Mouse (Mus musculus) hindbrain, postnatal 0 days (tissue): ENCODE results near the gene Cdkn1c. TPM values are rescaled to one million over a fixed set of nuclear protein-coding genes. Genes with fewer than 3 reads are reported as not detected.

Experiments used
- ATAC-seq: fragments of 200-750 bp; cut with Nextera tagmentation; 2 replicates; pipeline ENCODE4 v1.8.0; 2017; ENCODE audit warnings: mild to moderate bottlenecking, moderate TSS enrichment, moderate library complexity
- DNase-seq: peaks from one replicate; pipeline ENCODE4 v3.0.0-alpha.2; 2015; ENCODE audit warnings: low spot score
- H3K27ac ChIP-seq: fragments of 300-500 bp; sonication (generic); 2 replicates; pipeline ENCODE4 v1.5.1; 2014; ENCODE audit warnings: mild to moderate bottlenecking
- H3K27me3 ChIP-seq: fragments of 300-500 bp; sonication (generic); 2 replicates; pipeline ENCODE4 v1.6.1; 2014; ENCODE audit warnings: low read length, mixed read lengths; ENCODE audit not compliant: insufficient read depth
- H3K36me3 ChIP-seq: fragments of 300-500 bp; sonication (generic); 2 replicates; pipeline ENCODE4 v1.6.1; 2014; ENCODE audit warnings: low read length, mixed read lengths; ENCODE audit not compliant: insufficient read depth
- H3K4me1 ChIP-seq: fragments of 300-500 bp; sonication (generic); 2 replicates; pipeline ENCODE4 v1.6.1; 2014; ENCODE audit warnings: antibody characterized with exemption, low read length, mixed read lengths; ENCODE audit not compliant: insufficient read depth
- H3K4me2 ChIP-seq: fragments of 300-500 bp; sonication (generic); 2 replicates; pipeline ENCODE4 v1.6.1; 2014; ENCODE audit warnings: low read depth, mild to moderate bottlenecking, low read length, moderate library complexity, mixed read lengths
- H3K4me3 ChIP-seq: fragments of 300-500 bp; sonication (generic); 2 replicates; pipeline ENCODE4 v1.5.1; 2014; ENCODE audit warnings: low read length
- H3K9ac ChIP-seq: fragments of 300-500 bp; sonication (generic); replicated peaks from 2 replicates; pipeline ENCODE4 v1.6.1; 2014; ENCODE audit warnings: mild to moderate bottlenecking, low read length, moderate library complexity, mixed read lengths
- H3K9me3 ChIP-seq: fragments of 300-500 bp; sonication (generic); 2 replicates; pipeline ENCODE4 v1.6.1; 2016; ENCODE audit warnings: low read length, mixed read lengths
- CTCF ChIP-seq: IDR thresholded peaks from 2 replicates; pipeline ENCODE4 v1.5.1; 2016; ENCODE audit warnings: antibody characterized with exemption, control low read depth, low read depth
- WGBS: fragments of 180-500 bp; shearing (Covaris S2); extraction: QIAGEN DNeasy Blood & Tissue Kit; methylation state at CpG from one replicate; pipeline ENCODE4 v1.1.7; 2014; 5-methylcytosine and 5-hydroxymethylcytosine counted together
- polyA plus RNA-seq: library from polyadenylated mRNA; unstranded; fragments of >200 nt; fragmentation: Nextera tagmentation; extraction: Ambion mirVana; gene quantifications from 2 replicates; pipeline ENCODE4 v1.2.1, GENCODE M21; 2015
- total RNA-seq: library from RNA; depleted of rRNA; stranded (reverse); fragments of >200 nt; gene quantifications from 2 replicates; pipeline ENCODE4 v1.2.3, GENCODE M21; 2014

Gene Cdkn1c
- total and polyA plus RNA-seq, 2 experiments from 2014 or later, result 127 to 144 TPM

DNA sequence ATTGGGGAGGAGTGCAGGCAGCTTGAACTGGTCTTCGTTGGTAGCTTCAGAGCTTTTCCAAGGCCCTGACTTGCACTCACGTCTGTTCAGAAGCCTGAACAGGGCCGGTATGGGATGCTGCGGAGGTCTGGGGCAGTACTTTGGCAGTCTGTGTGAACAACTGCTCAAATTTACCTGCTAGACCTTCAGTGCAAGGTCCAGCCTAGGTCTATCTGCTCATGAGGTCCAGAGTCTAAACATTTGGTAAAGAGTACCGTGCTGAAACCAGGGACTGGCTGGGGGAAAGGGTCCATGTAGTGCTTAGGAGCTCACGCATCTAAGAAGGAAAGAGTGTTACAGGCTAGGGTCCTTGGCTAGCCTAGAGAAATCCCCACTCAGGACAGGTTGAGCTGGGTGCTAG lies 28.9 kb upstream of the Cdkn1c start:
- Histone ChIP-seq H3K9ac (no peak overlapping the region), H3K27me3 (no peaks in the 10 kb centered on the region), H3K4me2 (no peak overlapping the region), H3K9me3 (no peaks in the 10 kb centered on the region), H3K4me1 (no peaks in the 10 kb centered on the region), H3K4me3 (no peak overlapping the region), H3K27ac (no peak overlapping the region), H3K36me3 (no peaks in the 10 kb centered on the region)
- DNase-seq, result no peak
- WGBS, result 84% methylated on average over 6 of the region's 6 CpGs
- no peak for ATAC-seq
- no peak for TF ChIP-seq CTCF

DNA sequence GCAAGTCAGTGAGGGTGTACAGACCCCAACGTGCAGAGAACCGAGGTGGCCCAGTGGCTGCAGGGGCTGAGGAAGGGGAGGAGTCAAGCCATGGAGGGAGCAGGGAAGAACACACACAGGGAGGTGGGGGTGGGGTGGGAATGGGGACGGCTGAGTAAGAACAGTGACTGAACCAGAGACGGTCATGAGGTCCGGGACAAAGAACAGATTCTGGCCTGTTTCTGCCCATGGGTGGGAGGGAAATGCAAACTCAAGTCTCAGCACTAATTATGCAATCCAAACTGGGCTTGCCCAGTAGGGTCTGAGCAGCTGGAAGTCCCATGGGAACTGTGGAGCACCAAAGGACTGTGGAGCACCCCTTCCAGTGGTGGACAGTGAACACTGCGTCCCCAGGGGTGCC lies 21.7 kb upstream of the Cdkn1c start:
- Histone ChIP-seq H3K9me3 (no peaks in the 10 kb centered on the region), H3K4me2 (no peak overlapping the region), H3K9ac (no peak overlapping the region), H3K4me3 (no peak overlapping the region), H3K36me3 (no peaks in the 10 kb centered on the region), H3K4me1 (no peaks in the 10 kb centered on the region), H3K27ac (no peak overlapping the region), H3K27me3 (no peaks in the 10 kb centered on the region)
- DNase-seq (no peak), ATAC-seq (no peak)
- TF ChIP-seq CTCF, result no peak
- WGBS, result 18% methylated on average over 6 of the region's 6 CpGs

DNA sequence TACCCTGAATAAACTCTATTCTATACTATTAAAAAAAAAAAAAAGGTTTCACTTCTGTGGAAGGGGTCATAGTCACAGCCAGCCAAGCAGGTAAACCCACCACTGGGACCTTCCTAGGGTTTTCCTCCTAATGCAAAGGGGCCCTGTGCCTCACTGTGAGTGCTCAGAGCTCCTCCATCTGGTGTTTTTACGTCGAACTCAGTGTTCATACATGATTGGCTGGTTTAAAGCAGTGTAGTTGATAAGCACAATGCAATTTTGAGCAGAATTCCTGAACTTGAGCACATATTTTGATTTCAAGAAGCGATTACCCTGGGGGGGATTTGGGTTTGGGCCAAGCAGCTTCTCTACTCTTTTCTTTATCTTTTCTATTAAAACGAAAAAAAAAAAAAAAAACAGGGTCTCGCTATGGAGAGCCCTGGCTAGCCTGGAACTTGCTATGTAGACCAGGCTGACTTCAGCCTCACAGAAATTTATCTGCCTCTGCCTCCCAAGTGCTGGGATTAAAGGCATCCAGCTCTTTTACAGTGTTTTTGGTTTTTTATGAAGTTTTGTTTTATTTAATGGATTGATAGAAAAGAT lies 21.0 kb upstream of the Cdkn1c start:
- TF ChIP-seq CTCF, result no peak
- DNase-seq, result no peak
- no peak overlapping the region for H3K9ac ChIP-seq
- no peaks in the 10 kb centered on the region for H3K9me3 ChIP-seq
- ATAC-seq, result no peak
- WGBS, result 57% methylated on average over 5 of the region's 5 CpGs
- H3K4me3 ChIP-seq, result no peak overlapping the region
- H3K27ac ChIP-seq, result no peak overlapping the region
- H3K27me3 ChIP-seq, result no peaks in the 10 kb centered on the region
- H3K4me1 ChIP-seq, result no peaks in the 10 kb centered on the region
- H3K36me3 ChIP-seq, result no peaks in the 10 kb centered on the region
- no peak overlapping the region for H3K4me2 ChIP-seq

DNA sequence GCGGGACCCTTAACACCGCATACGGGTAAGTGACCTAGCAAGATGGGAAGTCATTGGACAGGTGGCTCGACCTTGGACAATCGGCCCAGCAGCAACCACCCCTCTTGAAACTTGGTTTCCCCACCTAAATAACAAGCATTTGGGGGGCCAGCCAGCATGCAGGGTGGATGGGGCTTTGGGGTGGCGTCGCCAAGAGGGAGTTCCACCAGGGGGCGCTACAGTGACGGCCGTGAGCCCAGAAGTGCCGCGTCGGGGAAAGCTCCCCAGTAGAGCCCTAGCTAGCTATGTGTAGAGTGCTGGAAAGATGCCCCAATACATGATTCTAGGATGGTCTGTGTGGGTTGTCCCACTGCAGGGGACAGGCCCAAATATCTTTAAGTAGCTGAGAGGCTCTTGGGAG lies 19.6 kb upstream of the Cdkn1c start:
- Histone ChIP-seq H3K36me3 (no peaks in the 10 kb centered on the region), H3K27me3 (no peaks in the 10 kb centered on the region), H3K4me2 (no peak overlapping the region), H3K4me1 (no peaks in the 10 kb centered on the region), H3K9me3 (no peaks in the 10 kb centered on the region), H3K9ac (no peak overlapping the region), H3K27ac (no peak overlapping the region), H3K4me3 (no peak overlapping the region)
- TF ChIP-seq CTCF, result peak; percentile 70
- ATAC-seq (0 out of 2 replicates have a peak, but pooled peaks have one; percentile 25), DNase-seq (peak; percentile 60)
- 38% methylated on average over 13 of the region's 13 CpGs for WGBS

DNA sequence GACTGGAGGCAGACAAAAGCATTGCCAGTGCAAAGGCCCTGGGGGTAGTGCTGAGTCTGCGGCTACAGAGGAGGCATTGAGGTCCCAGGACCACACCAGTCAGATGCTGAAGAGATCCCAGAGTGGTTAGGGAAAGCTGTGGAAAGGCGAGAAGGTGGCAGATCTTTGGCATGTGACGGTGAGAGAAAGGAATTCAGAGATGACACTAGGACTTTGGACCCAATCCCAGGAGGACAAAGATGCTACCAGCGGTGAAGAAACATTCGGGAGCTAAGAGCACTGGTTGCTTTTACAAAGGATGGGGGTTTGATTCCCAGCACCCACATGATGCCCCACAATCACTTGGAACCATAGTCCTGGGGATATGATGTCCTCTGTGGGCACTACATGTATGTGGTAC lies 16.9 kb upstream of the Cdkn1c start:
- H3K27me3 ChIP-seq, result no peaks in the 10 kb centered on the region
- no peak overlapping the region for H3K27ac ChIP-seq
- DNase-seq, result no peak
- no peak overlapping the region for H3K4me3 ChIP-seq
- ATAC-seq, result no peak
- no peak for TF ChIP-seq CTCF
- H3K9me3 ChIP-seq, result no peaks in the 10 kb centered on the region
- H3K4me1 ChIP-seq, result no peaks in the 10 kb centered on the region
- H3K9ac ChIP-seq, result no peak overlapping the region
- H3K36me3 ChIP-seq, result no peaks in the 10 kb centered on the region
- 84% methylated on average over 5 of the region's 5 CpGs for WGBS
- no peak overlapping the region for H3K4me2 ChIP-seq

DNA sequence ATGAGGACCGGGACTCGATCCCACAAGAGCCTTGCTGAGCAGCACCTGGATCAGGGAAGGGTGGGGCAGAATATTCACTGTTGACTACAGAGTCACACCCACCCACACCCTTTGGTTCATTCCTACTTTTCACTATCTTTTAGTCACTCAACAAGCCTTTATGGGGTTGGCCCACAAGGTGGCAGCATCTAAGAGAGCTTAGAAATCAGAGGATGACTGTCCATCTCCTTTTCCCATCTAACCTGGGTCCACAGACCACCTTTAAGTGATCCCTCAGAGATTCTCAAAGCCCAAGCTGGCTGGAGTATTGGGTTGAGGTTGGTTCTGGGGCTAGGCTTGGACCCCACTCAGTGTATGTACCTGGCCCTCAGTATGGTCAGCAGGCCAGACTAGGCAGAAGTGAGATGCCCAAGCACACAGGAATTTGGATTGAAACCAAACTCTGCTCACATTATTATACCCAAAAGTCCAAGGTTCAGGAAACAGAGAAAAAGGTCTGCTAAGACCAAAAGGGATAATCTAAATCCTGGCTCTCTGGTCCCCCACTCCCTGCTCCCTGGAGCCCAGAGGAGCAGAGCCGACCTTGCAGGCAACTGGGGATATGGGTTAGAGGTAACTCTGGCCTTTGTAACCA lies 16.0 kb upstream of the Cdkn1c start:
- Histone ChIP-seq H3K36me3 (no peaks in the 10 kb centered on the region), H3K4me3 (no peak overlapping the region), H3K27ac (no peak overlapping the region), H3K27me3 (no peaks in the 10 kb centered on the region), H3K9ac (no peak overlapping the region), H3K9me3 (no peaks in the 10 kb centered on the region), H3K4me1 (no peaks in the 10 kb centered on the region), H3K4me2 (no peak overlapping the region)
- no peak for DNase-seq
- no peak for ATAC-seq
- no peak for TF ChIP-seq CTCF
- WGBS, result 86% methylated on average over 3 of the region's 3 CpGs

DNA sequence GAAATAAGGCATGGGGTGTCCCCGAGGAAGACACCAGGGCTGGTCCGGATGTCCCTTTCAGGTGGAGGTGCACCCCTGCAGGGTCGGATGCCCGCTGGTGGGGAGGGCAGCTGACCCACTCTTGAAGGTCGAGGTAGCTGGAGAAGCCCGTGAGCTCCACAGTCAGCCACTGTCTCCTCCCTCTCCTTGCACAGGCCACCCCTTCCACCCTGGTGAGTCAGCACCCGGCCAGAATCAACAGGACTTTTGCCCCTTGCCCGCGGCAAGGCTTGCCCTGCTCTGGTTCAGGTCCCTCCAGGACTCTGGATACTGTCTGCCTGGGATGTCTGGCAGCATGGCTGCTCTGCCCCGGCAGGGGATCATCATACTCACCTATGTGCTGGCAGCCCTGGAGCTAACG lies 15.0 kb upstream of the Cdkn1c start:
- H3K4me1 ChIP-seq, result no peaks in the 10 kb centered on the region
- no peak overlapping the region for H3K9ac ChIP-seq
- no peak overlapping the region for H3K4me2 ChIP-seq
- H3K27ac ChIP-seq, result no peak overlapping the region
- DNase-seq (no peak), ATAC-seq (no peak)
- 79% methylated on average over 11 of the region's 11 CpGs for WGBS
- no peak for TF ChIP-seq CTCF
- no peaks in the 10 kb centered on the region for H3K9me3 ChIP-seq
- H3K27me3 ChIP-seq, result no peaks in the 10 kb centered on the region
- no peaks in the 10 kb centered on the region for H3K36me3 ChIP-seq
- H3K4me3 ChIP-seq, result no peak overlapping the region
